Mouse (Mus musculus): ENCODE results near the gene Prpf4. TPM values are rescaled to one million over a fixed set of nuclear protein-coding genes. Genes with fewer than 3 reads are reported as not detected.
A peak's percentile ranks its signal among the peaks of the same experiment; 100 is the strongest.

Gene Prpf4
- polyA plus RNA-seq, 1 experiment from 2014 or later: 28.0 TPM

DNA sequence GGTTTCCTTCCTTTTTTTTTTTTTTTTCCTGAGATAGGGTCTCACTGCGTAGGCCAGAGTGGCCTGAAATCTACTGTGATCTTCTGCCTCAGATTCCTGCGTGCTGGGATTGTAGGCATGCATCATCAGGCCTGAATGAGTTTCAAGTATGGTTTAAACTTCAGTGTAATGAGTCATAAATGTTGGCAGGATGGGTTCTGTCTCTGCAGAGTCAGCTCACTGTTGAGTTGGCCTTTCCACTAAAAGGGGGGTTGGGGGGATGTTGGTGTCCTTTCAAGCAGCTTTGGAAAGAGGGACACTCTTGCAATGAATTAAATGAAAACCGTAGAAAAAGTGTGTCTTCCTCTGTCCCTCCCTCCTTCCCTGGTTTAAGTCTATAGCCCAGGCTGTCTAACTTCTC is 9.6 kb upstream of the Prpf4 start:
- Histone ChIP-seq H3K27me3 (ENCODE audit: control insufficient read depth, insufficient read depth, low read length) (no peaks in the 10 kb centered on the region), H3K4me1 (ENCODE audit: control insufficient read depth, insufficient read depth, low read length) (no peaks in the 10 kb centered on the region), H3K36me3 (ENCODE audit: control insufficient read depth, insufficient read depth, low read length) (peaks cover 14% of the 10 kb centered on the region; the same call in 1 of the 2 replicates), H3K27ac (ENCODE audit: low read depth, low read length) (no peak overlapping the region), H3K4me2 (no peak overlapping the region), H3K9ac (ENCODE audit: low read length) (no peak overlapping the region), H3K4me3 (ENCODE audit: low read depth, low read length) (no peak overlapping the region), H3K9me3 (ENCODE audit: control insufficient read depth, low read length) (no peaks in the 10 kb centered on the region)
- WGBS: 92% methylated on average over 3 of the region's 3 CpGs
- DNase-seq (ENCODE audit: low spot score, missing footprints) (no peak), ATAC-seq (ENCODE audit: low FRiP score) (no peak)

DNA sequence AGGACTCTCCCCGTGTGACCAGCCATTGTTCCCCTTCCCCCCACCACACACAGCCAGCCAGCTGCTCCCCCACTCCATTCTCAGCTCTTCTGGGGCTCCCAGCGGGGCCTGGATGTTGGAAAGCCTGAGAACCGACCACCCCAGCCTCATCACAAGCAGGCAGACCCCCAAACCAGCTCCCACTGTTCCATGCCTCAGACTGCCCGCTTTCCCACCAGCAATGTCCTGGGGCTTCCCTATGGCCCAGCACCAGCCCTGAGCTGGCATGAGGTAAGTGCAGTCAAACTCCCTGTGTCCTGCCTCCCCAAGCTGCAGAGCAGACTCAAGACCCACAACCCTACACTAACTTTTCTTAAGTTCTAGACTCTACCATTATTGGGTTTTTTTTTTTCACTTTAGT is 2.5 kb upstream of the Prpf4 start:
- WGBS: 90% methylated on average over 4 of the region's 4 CpGs
- H3K4me1 ChIP-seq (ENCODE audit: control insufficient read depth, insufficient read depth, low read length): peaks cover 13% of the 10 kb centered on the region
- no peak overlapping the region for H3K27ac ChIP-seq (ENCODE audit: low read depth, low read length)
- H3K27me3 ChIP-seq (ENCODE audit: control insufficient read depth, insufficient read depth, low read length): no peaks in the 10 kb centered on the region
- H3K4me3 ChIP-seq (ENCODE audit: low read depth, low read length): no peak overlapping the region
- no peaks in the 10 kb centered on the region for H3K9me3 ChIP-seq (ENCODE audit: control insufficient read depth, low read length)
- ATAC-seq (ENCODE audit: low FRiP score): no peak
- no peak for DNase-seq (ENCODE audit: low spot score, missing footprints)
- H3K4me2 ChIP-seq: no peak overlapping the region
- H3K36me3 ChIP-seq (ENCODE audit: control insufficient read depth, insufficient read depth, low read length): peaks cover 2% of the 10 kb centered on the region; the same call in 1 of the 2 replicates
- no peak overlapping the region for H3K9ac ChIP-seq (ENCODE audit: low read length)

DNA sequence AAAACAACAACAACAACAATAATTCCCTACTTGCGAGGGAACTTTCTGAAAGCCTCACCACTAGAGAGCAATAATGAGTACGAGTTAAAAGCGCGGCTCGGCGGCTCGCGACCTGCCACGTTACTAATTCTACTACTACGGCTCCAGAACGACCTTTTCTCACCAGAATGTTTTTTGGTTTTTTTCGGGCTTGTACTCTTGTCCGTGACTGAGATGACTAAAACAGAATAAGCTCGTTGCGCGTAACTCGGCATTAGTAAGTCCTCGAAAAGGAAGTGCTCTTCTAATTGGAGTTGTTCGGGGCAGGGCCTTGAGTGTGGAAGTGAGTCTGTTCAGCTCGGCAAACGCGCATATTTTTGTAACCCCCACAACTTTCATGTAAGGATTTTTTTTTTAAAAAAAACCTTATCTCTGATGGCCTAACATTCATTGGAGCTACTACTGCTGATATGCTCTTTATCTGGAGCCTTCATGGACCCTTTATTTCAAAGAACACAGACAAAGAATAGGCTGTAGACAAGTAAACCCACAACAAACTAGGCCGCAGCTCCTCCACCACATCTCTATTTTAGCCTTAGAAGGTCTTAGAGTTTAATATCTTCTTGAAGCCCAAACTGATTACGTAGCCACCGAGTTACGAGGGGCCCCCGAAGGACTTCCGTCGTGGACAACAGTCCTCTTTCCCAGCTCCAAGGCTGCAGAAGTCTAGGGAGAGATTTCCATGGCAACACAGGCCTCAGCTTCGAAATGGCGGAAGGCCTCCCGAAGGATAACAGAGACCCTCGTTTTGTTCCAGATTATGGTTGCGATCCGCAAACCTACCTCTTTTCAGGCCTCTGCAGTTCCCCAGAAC is 641 bp upstream of the Prpf4 start:
- peak overlapping the region; percentile 91 for H3K9ac ChIP-seq (ENCODE audit: low read length)
- DNase-seq (ENCODE audit: low spot score, missing footprints) (peak; percentile 97), ATAC-seq (ENCODE audit: low FRiP score) (peak; percentile 65)
- H3K9me3 ChIP-seq (ENCODE audit: control insufficient read depth, low read length): no peaks in the 10 kb centered on the region
- peak overlapping the region; percentile 15; the same call in 1 of the 2 replicates for H3K27ac ChIP-seq (ENCODE audit: low read depth, low read length)
- WGBS: under 1% methylated on average over 35 of the region's 35 CpGs
- no peaks in the 10 kb centered on the region for H3K27me3 ChIP-seq (ENCODE audit: control insufficient read depth, insufficient read depth, low read length)
- H3K4me3 ChIP-seq (ENCODE audit: low read depth, low read length): peak overlapping the region; percentile 76
- peaks cover 13% of the 10 kb centered on the region for H3K4me1 ChIP-seq (ENCODE audit: control insufficient read depth, insufficient read depth, low read length)
- H3K4me2 ChIP-seq: peak overlapping the region; percentile 35
- H3K36me3 ChIP-seq (ENCODE audit: control insufficient read depth, insufficient read depth, low read length): peaks cover 4% of the 10 kb centered on the region; the same call in 1 of the 2 replicates

DNA sequence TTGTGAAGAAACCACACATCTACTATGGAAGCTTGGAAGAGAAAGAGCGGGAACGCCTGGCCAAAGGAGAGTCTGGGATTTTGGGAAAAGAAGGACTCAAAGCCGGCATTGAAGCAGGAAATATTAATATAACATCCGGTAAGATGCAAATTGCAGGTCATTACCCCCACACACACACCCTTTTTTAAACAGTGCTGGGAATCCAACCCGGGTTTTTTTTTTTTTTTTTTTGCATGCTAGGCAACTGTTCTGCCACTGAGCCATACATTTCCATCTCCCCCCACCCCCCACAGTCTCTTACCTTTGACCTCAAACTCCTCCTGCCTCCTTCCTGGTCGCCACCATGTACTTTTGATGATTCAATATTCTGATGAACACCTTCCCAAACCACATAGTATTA is 1.0 kb downstream of the Prpf4 start:
- peaks cover 13% of the 10 kb centered on the region for H3K4me1 ChIP-seq (ENCODE audit: control insufficient read depth, insufficient read depth, low read length)
- H3K9me3 ChIP-seq (ENCODE audit: control insufficient read depth, low read length): no peaks in the 10 kb centered on the region
- H3K9ac ChIP-seq (ENCODE audit: low read length): peak overlapping the region; percentile 91
- peak overlapping the region; percentile 75 for H3K4me2 ChIP-seq
- H3K27ac ChIP-seq (ENCODE audit: low read depth, low read length): no peak overlapping the region
- DNase-seq (ENCODE audit: low spot score, missing footprints) (no peak), ATAC-seq (ENCODE audit: low FRiP score) (no peak)
- no peaks in the 10 kb centered on the region for H3K27me3 ChIP-seq (ENCODE audit: control insufficient read depth, insufficient read depth, low read length)
- 42% methylated on average over 6 of the region's 6 CpGs for WGBS
- H3K4me3 ChIP-seq (ENCODE audit: low read depth, low read length): peak overlapping the region; percentile 76
- H3K36me3 ChIP-seq (ENCODE audit: control insufficient read depth, insufficient read depth, low read length): peaks cover 8% of the 10 kb centered on the region; the same call in 1 of the 2 replicates

DNA sequence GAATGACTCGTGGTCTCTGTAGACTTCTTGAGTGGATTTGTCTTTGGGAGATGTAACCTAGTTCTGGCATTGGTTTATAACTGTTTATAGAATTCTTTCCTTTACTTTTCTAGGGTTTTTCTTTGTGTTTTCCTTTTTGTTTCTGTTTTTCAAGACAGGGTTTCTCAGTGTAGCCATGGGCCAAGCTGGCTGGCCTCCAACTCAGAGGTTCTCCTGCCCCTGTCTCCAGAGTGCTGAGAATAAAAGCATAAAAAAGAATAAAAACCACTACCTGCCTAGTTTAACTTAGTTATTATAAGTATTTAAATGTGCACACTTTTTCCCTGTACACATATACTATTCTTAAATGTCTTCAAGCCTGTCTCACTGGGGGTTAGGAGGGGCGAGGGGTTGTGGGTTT is 1.7 kb downstream of the Prpf4 start:
- Histone ChIP-seq H3K4me1 (ENCODE audit: control insufficient read depth, insufficient read depth, low read length) (peaks cover 13% of the 10 kb centered on the region), H3K36me3 (ENCODE audit: control insufficient read depth, insufficient read depth, low read length) (peaks cover 14% of the 10 kb centered on the region; the same call in 1 of the 2 replicates), H3K4me2 (peak overlapping the region; percentile 75; the same call in 1 of the 2 replicates), H3K9ac (ENCODE audit: low read length) (no peak overlapping the region; the same call in 1 of the 2 replicates), H3K27ac (ENCODE audit: low read depth, low read length) (no peak overlapping the region), H3K9me3 (ENCODE audit: control insufficient read depth, low read length) (no peaks in the 10 kb centered on the region), H3K4me3 (ENCODE audit: low read depth, low read length) (no peak overlapping the region), H3K27me3 (ENCODE audit: control insufficient read depth, insufficient read depth, low read length) (no peaks in the 10 kb centered on the region)
- 88% methylated on average over 2 of the region's 2 CpGs for WGBS
- DNase-seq (ENCODE audit: low spot score, missing footprints) (no peak), ATAC-seq (ENCODE audit: low FRiP score) (no peak)

DNA sequence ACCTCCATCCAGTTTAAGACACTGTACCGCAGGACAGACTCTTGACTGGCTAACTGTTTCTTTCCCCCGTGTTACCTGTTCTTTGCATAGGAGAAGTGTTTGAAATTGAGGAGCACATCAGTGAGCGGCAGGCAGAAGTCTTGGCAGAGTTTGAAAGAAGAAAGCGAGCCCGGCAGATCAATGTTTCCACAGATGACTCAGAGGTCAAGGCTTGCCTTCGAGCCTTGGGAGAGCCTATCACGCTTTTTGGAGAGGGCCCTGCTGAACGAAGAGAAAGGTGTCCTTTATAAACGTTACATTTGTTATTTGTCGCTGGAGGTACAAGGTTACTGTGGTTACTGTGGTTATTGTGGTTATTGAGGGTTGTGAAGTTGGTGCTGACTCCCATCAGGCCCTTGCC is 3.0 kb downstream of the Prpf4 start:
- 97% methylated on average over 10 of the region's 10 CpGs for WGBS
- Histone ChIP-seq H3K9me3 (ENCODE audit: control insufficient read depth, low read length) (no peaks in the 10 kb centered on the region), H3K9ac (ENCODE audit: low read length) (no peak overlapping the region), H3K27me3 (ENCODE audit: control insufficient read depth, insufficient read depth, low read length) (no peaks in the 10 kb centered on the region), H3K4me2 (no peak overlapping the region), H3K27ac (ENCODE audit: low read depth, low read length) (no peak overlapping the region), H3K4me3 (ENCODE audit: low read depth, low read length) (no peak overlapping the region), H3K36me3 (ENCODE audit: control insufficient read depth, insufficient read depth, low read length) (peaks cover 26% of the 10 kb centered on the region), H3K4me1 (ENCODE audit: control insufficient read depth, insufficient read depth, low read length) (peaks cover 10% of the 10 kb centered on the region)
- DNase-seq (ENCODE audit: low spot score, missing footprints) (no peak), ATAC-seq (ENCODE audit: low FRiP score) (no peak)

DNA sequence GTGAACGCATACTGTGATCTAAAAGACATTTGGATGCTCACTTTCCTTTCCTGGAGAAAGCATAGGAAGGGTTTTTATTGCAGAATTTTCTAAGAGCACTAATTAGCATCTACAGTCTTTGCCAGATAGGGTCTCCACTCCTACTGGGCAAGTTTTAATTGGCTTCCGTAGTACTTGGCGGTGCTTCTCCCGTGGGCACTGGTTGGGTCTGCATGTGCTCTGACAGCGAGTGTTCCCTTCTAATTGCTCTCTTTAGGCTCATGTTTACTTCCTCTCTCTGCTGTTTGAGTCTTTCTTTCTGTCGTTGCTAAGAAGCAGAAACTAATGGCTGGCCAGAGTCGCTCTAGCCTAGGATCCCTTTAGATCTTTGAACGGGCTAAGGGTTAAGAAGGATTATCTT is 9.9 kb downstream of the Prpf4 start:
- H3K36me3 ChIP-seq (ENCODE audit: control insufficient read depth, insufficient read depth, low read length): peaks cover 54% of the 10 kb centered on the region
- H3K27ac ChIP-seq (ENCODE audit: low read depth, low read length): no peak overlapping the region
- no peak overlapping the region for H3K9ac ChIP-seq (ENCODE audit: low read length)
- no peak overlapping the region for H3K4me3 ChIP-seq (ENCODE audit: low read depth, low read length)
- ATAC-seq (ENCODE audit: low FRiP score): no peak
- H3K27me3 ChIP-seq (ENCODE audit: control insufficient read depth, insufficient read depth, low read length): no peaks in the 10 kb centered on the region
- H3K4me2 ChIP-seq: no peak overlapping the region
- no peaks in the 10 kb centered on the region for H3K9me3 ChIP-seq (ENCODE audit: control insufficient read depth, low read length)
- H3K4me1 ChIP-seq (ENCODE audit: control insufficient read depth, insufficient read depth, low read length): no peaks in the 10 kb centered on the region
- whole genome bisulfite sequencing: 88% methylated on average over 8 of the region's 8 CpGs
- DNase-seq (ENCODE audit: low spot score, missing footprints): no peak

DNA sequence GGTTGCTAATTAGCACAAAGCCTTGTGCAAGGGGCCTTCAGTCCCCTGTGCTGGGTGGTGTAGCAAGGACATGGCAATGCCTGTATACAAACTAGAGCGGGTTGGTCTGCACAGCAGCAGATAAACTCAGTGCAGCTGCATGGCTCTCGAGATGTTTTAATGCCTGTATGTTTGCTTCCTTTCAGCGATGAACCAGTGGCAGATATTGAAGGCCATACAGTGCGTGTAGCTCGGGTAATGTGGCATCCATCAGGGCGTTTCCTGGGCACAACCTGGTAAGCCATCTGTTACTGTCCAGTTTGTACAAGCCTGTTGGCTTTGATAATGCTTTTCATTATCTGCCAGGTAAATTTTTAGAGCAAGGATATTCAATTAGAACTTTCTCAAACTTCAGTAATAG is 10.5 kb downstream of the Prpf4 start:
- Histone ChIP-seq H3K4me3 (ENCODE audit: low read depth, low read length) (no peak overlapping the region), H3K4me1 (ENCODE audit: control insufficient read depth, insufficient read depth, low read length) (no peaks in the 10 kb centered on the region), H3K4me2 (no peak overlapping the region), H3K27me3 (ENCODE audit: control insufficient read depth, insufficient read depth, low read length) (no peaks in the 10 kb centered on the region), H3K9me3 (ENCODE audit: control insufficient read depth, low read length) (no peaks in the 10 kb centered on the region), H3K9ac (ENCODE audit: low read length) (no peak overlapping the region), H3K27ac (ENCODE audit: low read depth, low read length) (no peak overlapping the region), H3K36me3 (ENCODE audit: control insufficient read depth, insufficient read depth, low read length) (peaks cover 61% of the 10 kb centered on the region)
- ATAC-seq (ENCODE audit: low FRiP score) (no peak), DNase-seq (ENCODE audit: low spot score, missing footprints) (no peak)
- 97% methylated on average over 6 of the region's 6 CpGs for WGBS

DNA sequence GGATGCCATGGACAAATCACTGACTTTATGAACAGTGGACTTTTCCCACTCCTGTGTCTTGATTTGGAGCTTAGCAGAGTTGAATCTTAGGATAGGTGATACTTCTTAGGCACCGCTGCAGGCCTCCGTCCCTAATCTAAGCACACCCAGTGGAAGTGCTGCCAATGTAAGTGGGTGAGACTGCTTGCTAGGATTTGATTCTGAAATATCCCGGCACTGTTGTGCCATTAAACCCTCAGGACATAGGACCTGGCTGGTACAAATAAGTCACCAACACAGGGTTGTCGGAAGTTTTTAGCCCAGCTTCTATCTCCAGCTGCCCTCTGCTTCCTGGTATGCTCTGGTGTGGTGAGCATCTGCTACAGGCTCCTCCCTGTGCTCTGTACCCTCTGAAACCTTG is 17.3 kb downstream of the Prpf4 start:
- no peaks in the 10 kb centered on the region for H3K27me3 ChIP-seq (ENCODE audit: control insufficient read depth, insufficient read depth, low read length)
- no peak overlapping the region for H3K27ac ChIP-seq (ENCODE audit: low read depth, low read length)
- ATAC-seq (ENCODE audit: low FRiP score) (no peak), DNase-seq (ENCODE audit: low spot score, missing footprints) (no peak)
- no peak overlapping the region for H3K4me3 ChIP-seq (ENCODE audit: low read depth, low read length)
- no peak overlapping the region for H3K9ac ChIP-seq (ENCODE audit: low read length)
- H3K4me1 ChIP-seq (ENCODE audit: control insufficient read depth, insufficient read depth, low read length): no peaks in the 10 kb centered on the region
- H3K9me3 ChIP-seq (ENCODE audit: control insufficient read depth, low read length): no peaks in the 10 kb centered on the region
- H3K4me2 ChIP-seq: no peak overlapping the region
- peaks cover 25% of the 10 kb centered on the region for H3K36me3 ChIP-seq (ENCODE audit: control insufficient read depth, insufficient read depth, low read length)
- WGBS: 96% methylated on average over 4 of the region's 4 CpGs
